12 mouse cellular contexts compared by ENCODE assay signal in the genomic region with DNA sequence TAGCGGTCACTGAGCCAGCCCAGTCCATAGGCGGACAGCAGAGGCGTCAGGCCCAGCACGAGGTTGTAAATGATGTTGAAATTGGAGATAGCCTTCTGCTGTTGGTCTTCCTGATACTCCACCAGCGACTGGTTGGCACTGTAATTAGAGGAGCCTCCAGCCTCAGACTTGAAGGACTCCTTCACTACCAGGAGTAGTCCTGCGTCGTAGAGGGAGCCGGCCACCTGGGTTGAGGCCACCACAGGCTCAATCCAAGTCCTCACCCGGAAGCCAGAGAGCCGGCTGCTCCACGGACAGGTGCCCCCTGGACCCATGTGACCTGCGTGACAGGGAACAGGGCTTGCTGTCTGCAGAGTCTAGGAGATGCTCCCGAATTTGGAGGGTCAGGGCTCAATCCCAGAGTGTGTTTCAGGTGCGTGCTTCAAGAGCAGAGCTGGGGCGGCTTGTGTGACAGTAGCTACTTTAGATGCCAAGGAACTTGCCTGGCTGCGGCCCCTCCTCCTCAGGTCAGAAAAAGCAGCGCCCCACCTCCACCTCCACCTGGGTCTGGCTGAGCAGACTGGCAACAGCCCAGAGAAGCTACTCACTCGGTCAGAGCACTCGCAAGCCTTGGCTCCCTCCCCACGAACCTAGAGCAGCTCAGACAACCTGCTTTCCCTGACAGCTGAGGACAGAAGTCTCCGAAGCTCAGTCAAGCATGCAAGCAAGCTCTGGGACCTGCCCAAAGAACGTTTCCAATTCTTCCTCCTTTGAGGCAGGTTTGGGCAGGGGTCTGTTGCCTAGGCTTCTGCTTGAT. TPM values are rescaled to one million over a fixed set of nuclear protein-coding genes. Genes with fewer than 3 reads are reported as not detected.
DNase-seq lines count a peak whose midpoint lies in the region; ATAC-seq and TF ChIP-seq lines count a peak whose summit lies in the region.
"Had no signal": no experiment of that assay in that cellular context is flagged by ENCODE, and none has a peak within 500 bp of the region (broad histone marks: within the 10 kb centered on the region; RNA-seq: fewer than 3 reads in every experiment).

A gene (minus strand): TSS at position 449 of the 796 bp plus-strand sequence.

- DNase-seq in heart, postnatal 4 days: no peak
- no peak for DNase-seq in thymus, postnatal 0 days (ENCODE audit: low spot score)
- DNase-seq in thymus, adult 18-20 months: no peak
- DNase-seq in kidney, adult 9 months: peak; percentile 73
- DNase-seq in testis, postnatal 14 days (ENCODE audit: low spot score): peak; percentile 27
- DNase-seq in left cerebral cortex, adult 2 months (ENCODE audit: extremely low spot score in 1 of 2, low spot score in 2 of 2): no peak
- DNase-seq: heart, postnatal 14 days; thymus, postnatal 36 days had no signal

- WGBS in heart, embryonic 11.5 days (ENCODE audit: insufficient replicate concordance): 18% methylated on average over 22 of the region's 22 CpGs

- H3K27me3 ChIP-seq in heart, embryonic 11.5 days (ENCODE audit: control insufficient read depth, insufficient read depth, low read length): peaks cover 12% of the 10 kb centered on the region

- intact Hi-C loops in left cerebral cortex, adult 2 months (cut with DNase I): no loop called here

- H3K4me2 ChIP-seq in heart, embryonic 11.5 days: peak within 1 kb of the TSS; percentile 31; the same call in 1 of the 2 replicates

- H3K27ac ChIP-seq in heart, embryonic 11.5 days (ENCODE audit: low read depth, low read length): no peak within 1 kb of the TSS
- no peak within 1 kb of the TSS for H3K27ac ChIP-seq in left cerebral cortex, adult 2 months
- H3K27ac ChIP-seq: macrophage had no signal

- ATAC-seq in heart, embryonic 11.5 days (replicated peaks; ENCODE audit: insufficient number of reproducible peaks, low FRiP score, low TSS enrichment): 0 out of 2 replicates have a peak, but pooled peaks have one; percentile 19
- no peak for ATAC-seq in frontal cortex, adult (ENCODE audit: low TSS enrichment)

- no peak within 1 kb of the TSS for H3K9ac ChIP-seq in heart, embryonic 11.5 days (ENCODE audit: low read depth, low read length)

- H3K36me3 ChIP-seq in heart, embryonic 11.5 days (ENCODE audit: control insufficient read depth, insufficient read depth, low read length): no peaks in the 10 kb centered on the region; the same call in 1 of the 2 replicates

- no peak for TF ChIP-seq CTCF in left cerebral cortex, adult 2 months (IDR thresholded peaks at IDR 0.05)

- no peaks in the 10 kb centered on the region for H3K9me3 ChIP-seq in heart, embryonic 11.5 days (replicated peaks; ENCODE audit: control insufficient read depth, low read length)

- no peak within 1 kb of the TSS for H3K4me3 ChIP-seq in heart, embryonic 11.5 days (ENCODE audit: low read depth, low read length)
- H3K4me3 ChIP-seq in left cerebral cortex, adult 2 months: no peak within 1 kb of the TSS

- H3K4me1 ChIP-seq in heart, embryonic 11.5 days (ENCODE audit: control insufficient read depth, insufficient read depth, low read length): no peaks in the 10 kb centered on the region

RNA-seq across cellular contexts. Expression of the gene that starts here (rescaled TPM):
- polyA plus RNA-seq in heart, embryonic 11.5 days (2014; fragmentation: Nextera tagmentation; extraction: Ambion mirVana): 0.13 and 0.39 TPM in 2 replicates
- under 1 TPM; 0.19 to 0.27 TPM for total RNA-seq in heart, postnatal 4 days (2021)
- 81.4 and 85.7 TPM in 2 replicates for polyA plus RNA-seq in thymus, postnatal 0 days (2015; fragmentation: Nextera tagmentation; extraction: Ambion mirVana)
- not detected for total RNA-seq in left cerebral cortex, adult 2 months (2021)
- polyA plus RNA-seq: C2C12, macrophage had no signal

Comparison
In these comparisons a context has a peak if more than half of its experiments do, and no peak if none do; other contexts are left out.
1. RNA of the gene that starts here (polyA plus RNA-seq): 81.4 to 85.7 TPM in thymus, postnatal 0 days; 0.13 to 0.39 TPM in heart, embryonic 11.5 days; every median in the first group is over 10 times any median in the second.
2. Peak in ATAC-seq and H3K4me2 ChIP-seq in heart, embryonic 11.5 days; RNA of the gene not detected or under 1 TPM.
3. DNase-seq: peak in kidney, adult 9 months (single experiment) and testis, postnatal 14 days (single experiment); none in heart, postnatal 4 days (single experiment), thymus, postnatal 0 days (single experiment), thymus, adult 18-20 months (0 of 2) and left cerebral cortex, adult 2 months (0 of 2).